Mouse (Mus musculus) liver, embryonic 13.5 days (tissue): ENCODE results near the gene Slc25a34. TPM values are rescaled to one million over a fixed set of nuclear protein-coding genes. Genes with fewer than 3 reads are reported as not detected.
A peak's percentile ranks its signal among the peaks of the same experiment; 100 is the strongest.

ENCODE experiments used
- ATAC-seq: fragments of 200-750 bp; cut with Nextera tagmentation; 2 replicates; pipeline ENCODE4 v1.8.0; 2017; ENCODE audit warnings: low read depth, mild to moderate bottlenecking, moderate number of reproducible peaks, moderate library complexity
- DNase-seq: peaks from one replicate; pipeline ENCODE4 v3.0.0; 2022
- H3K27ac ChIP-seq: fragments of 300-500 bp; sonication (generic); 2 replicates; pipeline ENCODE4 v1.5.1; 2015; ENCODE audit warnings: moderate library complexity, mild to moderate bottlenecking, inconsistent platforms
- H3K27me3 ChIP-seq: fragments of 300-500 bp; sonication (generic); 2 replicates; pipeline ENCODE4 v1.6.1; 2015; ENCODE audit warnings: mild to moderate bottlenecking, inconsistent platforms
- H3K36me3 ChIP-seq: fragments of 300-500 bp; sonication (generic); 2 replicates; pipeline ENCODE4 v1.6.1; 2015; ENCODE audit warnings: mild to moderate bottlenecking, inconsistent platforms
- H3K4me1 ChIP-seq: fragments of 300-500 bp; sonication (generic); replicated peaks from 2 replicates; pipeline ENCODE4 v1.6.1; 2015; ENCODE audit warnings: inconsistent platforms
- H3K4me2 ChIP-seq: fragments of 300-500 bp; sonication (generic); 2 replicates; pipeline ENCODE4 v1.6.1; 2015; ENCODE audit warnings: inconsistent platforms, mild to moderate bottlenecking, moderate library complexity
- H3K4me3 ChIP-seq: fragments of 300-500 bp; sonication (generic); replicated peaks from 2 replicates; pipeline ENCODE4 v1.5.1; 2015; ENCODE audit warnings: mild to moderate bottlenecking, inconsistent platforms
- H3K9ac ChIP-seq: fragments of 300-500 bp; sonication (generic); 2 replicates; pipeline ENCODE4 v1.6.1; 2015; ENCODE audit warnings: mild to moderate bottlenecking, inconsistent platforms
- H3K9me3 ChIP-seq: fragments of 300-500 bp; sonication (generic); replicated peaks from 2 replicates; pipeline ENCODE4 v1.6.1; 2016; ENCODE audit warnings: inconsistent platforms
- WGBS: fragments of 180-500 bp; shearing (Covaris S2); methylation state at CpG from one replicate; pipeline ENCODE4 v1.1.7; 2015; ENCODE audit not compliant: insufficient replicate concordance; 5-methylcytosine and 5-hydroxymethylcytosine counted together
- polyA plus RNA-seq: library from polyadenylated mRNA; unstranded; fragments of >200 nt; fragmentation: Nextera tagmentation; extraction: Ambion mirVana; gene quantifications from 2 replicates; pipeline ENCODE4 v1.2.1, GENCODE M21; 2015

Slc25a34 gene
- polyA plus RNA-seq, 1 experiment from 2014 or later: 0.13 TPM

DNA sequence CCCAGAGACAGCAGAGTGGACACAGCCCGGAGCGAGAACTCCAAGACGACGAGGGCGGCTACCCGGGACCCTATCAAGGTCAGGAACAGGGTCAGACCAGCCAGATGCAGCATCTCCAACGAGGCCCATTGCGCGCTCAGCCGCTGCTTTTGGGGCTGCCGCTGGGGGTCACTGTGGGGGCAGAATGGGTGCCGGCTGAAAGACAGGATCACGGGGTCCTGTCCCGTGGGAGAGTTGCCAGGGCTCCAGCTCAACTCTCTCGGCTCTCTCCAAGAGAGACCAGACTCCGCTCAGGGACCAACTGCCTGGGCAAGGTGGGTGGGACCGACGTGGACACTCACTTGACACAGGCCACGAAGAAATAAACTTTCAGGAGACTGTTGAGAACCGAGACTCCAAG lies 6.3 kb downstream of the Slc25a34 start:
- Histone ChIP-seq H3K4me3 (peak overlapping the region; percentile 55), H3K9me3 (no peaks in the 10 kb centered on the region), H3K27ac (no peak overlapping the region), H3K27me3 (peaks cover 7% of the 10 kb centered on the region; the same call in 1 of the 2 replicates), H3K4me1 (peaks cover 16% of the 10 kb centered on the region), H3K9ac (peak overlapping the region; percentile 51), H3K4me2 (peak overlapping the region; percentile 70), H3K36me3 (no peaks in the 10 kb centered on the region)
- peak; percentile 17; the same call in 1 of the 2 replicates for ATAC-seq
- peak; percentile 24 for DNase-seq
- WGBS: 3% methylated on average over 20 of the region's 20 CpGs

DNA sequence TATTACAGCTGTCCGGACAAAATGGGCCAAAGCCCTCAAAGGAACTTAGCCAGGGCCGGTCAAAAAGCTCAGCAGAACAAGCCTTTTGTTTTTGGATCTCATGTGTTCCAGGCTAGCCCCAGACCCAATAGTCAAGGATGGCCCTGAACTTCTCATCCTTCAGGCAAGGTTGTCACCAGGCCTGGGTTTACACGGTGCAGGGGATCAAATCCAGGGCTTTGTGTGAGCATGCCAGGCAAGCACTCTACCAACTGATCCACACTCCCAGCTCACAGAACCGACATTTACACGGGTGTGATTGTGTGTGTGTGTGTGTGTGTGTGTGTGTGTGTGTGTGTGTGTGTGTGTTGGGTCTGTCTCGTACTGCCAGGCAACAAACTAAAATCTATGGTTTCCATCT lies 6.8 kb downstream of the Slc25a34 start:
- ATAC-seq: no peak
- Histone ChIP-seq H3K4me3 (no peak overlapping the region), H3K4me2 (peak overlapping the region; percentile 70), H3K36me3 (no peaks in the 10 kb centered on the region), H3K4me1 (peaks cover 16% of the 10 kb centered on the region), H3K9me3 (no peaks in the 10 kb centered on the region), H3K27me3 (peaks cover 7% of the 10 kb centered on the region; the same call in 1 of the 2 replicates), H3K27ac (no peak overlapping the region), H3K9ac (no peak overlapping the region)
- 56% methylated on average over 6 of the region's 6 CpGs for WGBS
- no peak for DNase-seq

DNA sequence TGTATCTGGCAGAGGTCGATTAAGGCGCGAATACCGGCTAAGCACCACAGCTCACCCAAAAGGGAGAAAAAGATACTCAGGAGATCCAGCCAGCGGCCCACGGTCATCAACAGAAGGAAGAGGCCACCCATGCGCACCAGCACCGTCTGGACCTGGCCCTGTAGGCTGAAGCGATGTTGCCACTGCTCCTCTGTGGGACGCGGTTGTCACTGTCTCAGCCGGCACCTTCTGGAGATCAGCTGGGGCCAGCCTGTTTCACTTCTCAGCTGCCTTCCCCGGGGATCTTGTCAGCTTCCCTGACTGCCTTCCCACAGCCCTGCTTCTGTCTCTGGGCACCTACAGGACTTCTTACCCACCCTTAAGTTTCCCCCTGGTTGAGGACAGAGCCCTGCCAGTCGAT lies 8.7 kb downstream of the Slc25a34 start:
- Histone ChIP-seq H3K9ac (no peak overlapping the region), H3K9me3 (no peaks in the 10 kb centered on the region), H3K27ac (no peak overlapping the region), H3K4me2 (no peak overlapping the region), H3K36me3 (no peaks in the 10 kb centered on the region), H3K27me3 (peaks cover 7% of the 10 kb centered on the region; the same call in 1 of the 2 replicates), H3K4me1 (peaks cover 16% of the 10 kb centered on the region), H3K4me3 (no peak overlapping the region)
- ATAC-seq (no peak), DNase-seq (no peak)
- WGBS: 76% methylated on average over 14 of the region's 14 CpGs

DNA sequence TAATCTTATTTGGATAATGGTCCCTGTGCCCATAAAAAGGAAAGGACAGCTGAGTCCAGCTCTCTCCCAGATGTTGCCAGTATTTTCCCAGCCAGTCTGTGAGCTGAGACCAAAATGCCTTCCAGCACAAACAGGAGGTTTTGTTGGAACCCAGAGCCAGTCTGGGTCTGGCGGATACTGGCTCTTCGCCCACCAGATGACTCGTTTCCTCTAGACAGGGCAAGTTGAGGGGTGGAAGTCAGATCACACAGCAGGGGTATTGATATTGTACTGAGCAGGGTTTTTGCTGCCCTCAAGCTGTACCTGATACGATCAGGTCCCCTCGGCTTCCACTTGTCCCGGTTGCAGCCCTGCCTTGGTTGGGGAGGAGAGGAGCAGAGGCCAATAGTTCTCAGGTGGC lies 14.1 kb downstream of the Slc25a34 start:
- H3K4me2 ChIP-seq: no peak overlapping the region
- ATAC-seq (no peak), DNase-seq (no peak)
- no peak overlapping the region for H3K9ac ChIP-seq
- H3K4me1 ChIP-seq: no peaks in the 10 kb centered on the region
- no peaks in the 10 kb centered on the region for H3K9me3 ChIP-seq
- no peak overlapping the region for H3K27ac ChIP-seq
- no peaks in the 10 kb centered on the region for H3K27me3 ChIP-seq
- H3K4me3 ChIP-seq: no peak overlapping the region
- 58% methylated on average over 6 of the region's 6 CpGs for WGBS
- H3K36me3 ChIP-seq: no peaks in the 10 kb centered on the region

DNA sequence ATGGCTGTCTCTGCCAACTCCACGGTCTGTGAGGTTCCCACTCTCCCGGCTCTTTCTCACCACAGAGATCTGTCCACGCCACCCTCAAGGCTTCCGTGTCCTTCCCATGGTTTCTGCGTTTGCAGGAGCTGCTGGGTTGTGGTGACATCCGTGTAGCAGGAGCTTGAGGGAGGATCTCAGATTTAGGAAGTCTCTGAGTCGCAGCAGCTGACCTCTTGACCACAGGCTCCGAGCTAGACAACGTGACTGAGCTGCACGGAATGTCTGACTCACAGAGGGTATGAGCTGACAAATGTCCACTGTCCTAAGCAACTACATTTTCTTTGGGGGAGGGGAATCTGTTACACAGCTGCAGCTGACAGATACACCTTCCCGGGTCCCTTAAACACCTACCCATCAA lies 17.8 kb downstream of the Slc25a34 start, which contains the start of gene Fblim1:
Gene Fblim1, minus strand, starts transcription at position 236 of the 400 bp plus-strand sequence.
- H3K4me3 ChIP-seq: no peak within 1 kb of the TSS
- H3K9me3 ChIP-seq: no peaks in the 10 kb centered on the region
- no peaks in the 10 kb centered on the region for H3K36me3 ChIP-seq
- H3K27ac ChIP-seq: no peak within 1 kb of the TSS
- ATAC-seq: no peak
- DNase-seq: no peak
- 55% methylated on average over 11 of the region's 11 CpGs for WGBS
- no peak within 1 kb of the TSS for H3K9ac ChIP-seq
- 0 out of 2 replicates have a peak, but pooled peaks cover 4% of the 10 kb centered on the region for H3K4me1 ChIP-seq
- no peak within 1 kb of the TSS for H3K4me2 ChIP-seq
- peaks cover 12% of the 10 kb centered on the region for H3K27me3 ChIP-seq

DNA sequence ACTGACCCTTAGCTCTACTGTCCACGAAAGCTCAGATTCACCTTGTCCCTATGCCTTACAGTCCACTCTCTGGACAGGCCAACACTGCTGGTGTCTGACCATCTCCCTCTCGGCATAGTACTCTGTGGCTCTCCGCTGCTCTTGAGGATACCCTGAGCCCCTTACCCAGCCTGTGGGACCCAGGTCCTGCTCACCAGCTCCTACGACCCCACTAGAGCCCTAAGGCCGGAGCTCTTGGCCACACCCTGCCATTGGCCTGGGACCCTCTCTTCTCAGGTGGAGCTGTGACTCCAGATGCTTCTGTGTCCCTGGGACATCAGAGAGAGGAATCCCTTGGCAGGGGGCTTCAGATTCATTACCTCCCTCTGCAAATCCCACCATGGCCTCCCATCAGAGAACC lies 18.2 kb downstream of the Slc25a34 start:
- Histone ChIP-seq H3K4me2 (no peak overlapping the region), H3K4me1 (0 out of 2 replicates have a peak, but pooled peaks cover 4% of the 10 kb centered on the region), H3K9ac (no peak overlapping the region), H3K36me3 (no peaks in the 10 kb centered on the region), H3K9me3 (no peaks in the 10 kb centered on the region), H3K27ac (no peak overlapping the region), H3K27me3 (peaks cover 17% of the 10 kb centered on the region), H3K4me3 (no peak overlapping the region)
- WGBS: 73% methylated on average over 5 of the region's 5 CpGs
- ATAC-seq (no peak), DNase-seq (no peak)

DNA sequence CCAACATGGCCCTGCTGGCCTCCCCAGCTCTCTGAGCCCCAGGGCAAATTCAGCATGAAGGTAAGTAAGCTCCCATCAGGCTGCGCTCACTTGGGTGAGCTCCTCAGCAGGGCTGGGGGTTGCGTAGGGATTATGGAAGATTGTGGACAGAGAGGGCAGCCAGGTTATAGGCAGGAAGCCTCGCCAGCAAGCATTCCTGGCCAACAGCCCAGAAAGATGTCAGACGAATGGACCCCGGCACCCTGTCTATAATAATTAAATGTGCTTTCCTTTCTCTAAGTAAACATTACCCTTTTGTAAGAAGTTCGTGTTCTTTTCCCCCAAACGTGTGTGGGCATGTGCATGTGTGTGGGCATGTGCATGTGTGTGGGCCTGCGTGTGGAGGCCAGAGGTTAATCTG lies 19.1 kb downstream of the Slc25a34 start:
- Histone ChIP-seq H3K4me2 (no peak overlapping the region), H3K27ac (no peak overlapping the region), H3K4me3 (no peak overlapping the region), H3K9me3 (no peaks in the 10 kb centered on the region), H3K4me1 (peaks cover 7% of the 10 kb centered on the region; the same call in 1 of the 2 replicates), H3K9ac (no peak overlapping the region), H3K27me3 (peaks cover 26% of the 10 kb centered on the region), H3K36me3 (no peaks in the 10 kb centered on the region)
- ATAC-seq (no peak), DNase-seq (no peak)
- WGBS: 68% methylated on average over 8 of the region's 8 CpGs

DNA sequence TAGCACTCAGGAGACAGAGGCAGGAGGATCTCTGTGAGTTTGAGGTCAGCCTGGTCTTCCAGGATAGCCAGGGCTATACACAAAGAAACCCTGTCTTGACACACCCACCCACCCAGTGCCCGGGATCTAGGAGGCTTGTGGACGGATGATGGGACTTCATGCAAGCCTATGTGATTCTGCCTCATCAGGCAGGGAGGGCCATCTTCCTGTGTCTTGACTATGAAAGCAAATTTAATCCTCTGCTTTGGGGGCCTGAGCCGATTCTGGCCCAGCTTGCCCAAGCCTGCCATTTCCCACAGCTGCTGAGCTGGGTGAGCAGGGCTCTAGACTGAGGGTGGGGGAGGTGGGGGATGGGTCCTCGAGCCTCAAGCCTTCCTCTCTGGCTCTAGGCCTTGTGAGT lies 19.7 kb downstream of the Slc25a34 start:
- WGBS: 49% methylated on average over 4 of the region's 4 CpGs
- no peaks in the 10 kb centered on the region for H3K9me3 ChIP-seq
- peaks cover 11% of the 10 kb centered on the region for H3K4me1 ChIP-seq
- H3K27ac ChIP-seq: no peak overlapping the region
- H3K27me3 ChIP-seq: peaks cover 32% of the 10 kb centered on the region
- H3K9ac ChIP-seq: no peak overlapping the region
- H3K4me2 ChIP-seq: no peak overlapping the region
- no peak overlapping the region for H3K4me3 ChIP-seq
- H3K36me3 ChIP-seq: no peaks in the 10 kb centered on the region
- DNase-seq (no peak), ATAC-seq (no peak)

DNA sequence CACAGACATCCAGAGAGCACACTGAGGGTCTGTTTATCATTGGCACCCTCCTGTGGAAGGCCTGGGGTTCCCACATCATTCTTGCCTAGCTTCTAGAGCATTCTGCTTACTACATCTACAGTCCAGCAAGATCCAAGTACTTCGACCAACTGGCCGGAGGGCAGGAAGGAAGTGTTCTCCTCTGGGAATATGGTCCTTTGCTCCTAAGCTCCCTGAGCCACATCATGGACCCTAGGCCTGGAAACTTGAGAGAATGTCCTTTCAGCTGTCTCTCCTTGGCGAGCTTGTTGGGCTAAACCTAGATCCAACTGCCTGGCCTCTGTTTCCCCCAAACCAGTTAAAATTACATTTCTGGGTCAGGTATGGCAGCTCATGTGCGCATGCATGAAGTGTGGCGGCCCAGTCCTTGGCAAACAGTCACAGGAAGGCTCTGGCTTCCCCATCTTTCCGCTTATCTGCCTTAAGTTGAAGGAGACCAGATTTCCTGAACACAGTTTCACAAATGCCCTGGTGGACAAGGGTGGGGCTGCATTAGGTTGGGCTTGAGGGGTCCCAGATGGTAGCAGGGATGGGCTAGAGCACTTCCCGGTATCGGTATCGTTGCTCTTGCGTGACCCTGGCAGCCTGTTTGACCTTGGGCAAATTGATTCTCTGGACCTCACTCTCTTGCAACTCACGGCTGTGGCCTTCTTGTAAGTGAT lies 20.9 kb downstream of the Slc25a34 start:
- H3K9ac ChIP-seq: no peak overlapping the region
- H3K27me3 ChIP-seq: peaks cover 44% of the 10 kb centered on the region

DNA sequence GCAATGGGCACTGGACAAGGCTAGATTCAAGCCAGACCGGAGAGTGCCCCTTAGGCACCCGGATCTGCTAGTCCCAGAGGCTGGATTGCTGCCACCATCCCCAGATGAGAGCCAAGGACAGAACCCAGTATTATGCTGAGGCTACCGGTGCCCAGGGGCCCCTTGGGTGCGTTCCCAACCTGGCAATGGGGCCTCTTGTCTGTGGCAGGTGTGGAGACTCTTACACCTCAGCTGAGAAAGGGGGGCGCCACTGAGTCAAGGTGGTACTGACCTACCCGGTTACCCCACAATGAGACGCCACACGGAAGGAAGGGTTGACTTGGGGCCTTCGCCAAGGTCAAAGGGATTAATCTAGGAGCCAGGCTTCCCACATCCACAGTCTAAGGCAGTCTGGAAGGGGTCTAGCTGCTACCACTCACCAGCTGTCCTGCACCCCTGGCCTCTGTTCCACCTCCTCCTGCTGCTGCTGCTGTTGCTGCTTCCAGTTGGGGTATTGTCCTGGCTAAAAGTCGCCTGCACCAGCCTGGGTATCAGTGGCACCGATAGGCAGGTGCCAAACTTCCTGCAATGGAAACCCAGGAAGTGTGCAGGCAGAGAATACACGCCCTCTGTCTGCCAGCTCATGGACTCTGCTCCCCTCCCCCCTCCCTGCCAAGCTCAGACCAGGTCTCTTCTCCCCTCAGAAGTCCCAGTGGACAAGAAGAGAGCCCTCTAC lies 22.3 kb downstream of the Slc25a34 start:
- H3K27ac ChIP-seq: no peak overlapping the region
- no peak overlapping the region for H3K4me3 ChIP-seq
- no peaks in the 10 kb centered on the region for H3K9me3 ChIP-seq
- WGBS: 62% methylated on average over 12 of the region's 12 CpGs
- H3K4me1 ChIP-seq: peaks cover 18% of the 10 kb centered on the region
- H3K27me3 ChIP-seq: peaks cover 57% of the 10 kb centered on the region
- H3K9ac ChIP-seq: no peak overlapping the region
- H3K36me3 ChIP-seq: no peaks in the 10 kb centered on the region
- ATAC-seq: no peak
- no peak for DNase-seq
- H3K4me2 ChIP-seq: no peak overlapping the region

More for the DNA sequence above, 20.9 kb downstream of the Slc25a34 start:
- ATAC-seq (no peak), DNase-seq (no peak)
- H3K27ac ChIP-seq: no peak overlapping the region
- H3K9me3 ChIP-seq: no peaks in the 10 kb centered on the region
- no peak overlapping the region for H3K4me2 ChIP-seq
- 53% methylated on average over 11 of the region's 11 CpGs for WGBS
- H3K4me1 ChIP-seq: peaks cover 18% of the 10 kb centered on the region
- H3K36me3 ChIP-seq: no peaks in the 10 kb centered on the region
- H3K4me3 ChIP-seq: no peak overlapping the region

DNA sequence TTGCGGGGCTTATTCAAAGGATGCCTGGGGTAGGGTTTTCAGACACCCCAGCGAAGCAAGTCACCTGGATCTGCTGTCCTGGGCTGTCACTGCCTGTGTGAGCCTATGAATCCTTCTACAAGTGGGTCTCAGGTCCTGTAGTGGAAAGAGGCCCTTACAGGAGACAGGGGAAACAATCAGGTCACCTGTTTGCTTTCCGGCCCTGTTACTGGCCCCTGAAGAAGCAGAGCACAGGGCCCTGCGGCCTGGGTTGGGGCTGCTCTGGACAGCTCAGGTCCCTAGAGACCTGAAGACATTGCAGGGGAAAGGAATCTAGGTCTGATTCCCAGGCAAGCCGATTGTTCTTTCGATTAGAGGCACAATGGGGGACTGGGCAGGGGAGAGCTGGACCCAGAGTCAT lies 23.3 kb downstream of the Slc25a34 start:
- Histone ChIP-seq H3K9ac (no peak overlapping the region), H3K27me3 (peaks cover 64% of the 10 kb centered on the region), H3K4me3 (no peak overlapping the region), H3K27ac (no peak overlapping the region), H3K4me1 (peaks cover 18% of the 10 kb centered on the region), H3K9me3 (no peaks in the 10 kb centered on the region), H3K4me2 (no peak overlapping the region), H3K36me3 (no peaks in the 10 kb centered on the region)
- DNase-seq (no peak), ATAC-seq (peak; percentile 13; the same call in 1 of the 2 replicates)
- 40% methylated on average over 6 of the region's 6 CpGs for WGBS
